Mouse (Mus musculus) kidney, postnatal 36 days (tissue): ENCODE measurements around the gene Kcnj14.

Source experiments
- DNase-seq, 2 experiments: peaks; one replicate each; pipeline ENCODE4 v3.0.0; 2021 to 2022; ENCODE audit warnings: mixed read lengths in 2 of 2

Gene Kcnj14

DNA sequence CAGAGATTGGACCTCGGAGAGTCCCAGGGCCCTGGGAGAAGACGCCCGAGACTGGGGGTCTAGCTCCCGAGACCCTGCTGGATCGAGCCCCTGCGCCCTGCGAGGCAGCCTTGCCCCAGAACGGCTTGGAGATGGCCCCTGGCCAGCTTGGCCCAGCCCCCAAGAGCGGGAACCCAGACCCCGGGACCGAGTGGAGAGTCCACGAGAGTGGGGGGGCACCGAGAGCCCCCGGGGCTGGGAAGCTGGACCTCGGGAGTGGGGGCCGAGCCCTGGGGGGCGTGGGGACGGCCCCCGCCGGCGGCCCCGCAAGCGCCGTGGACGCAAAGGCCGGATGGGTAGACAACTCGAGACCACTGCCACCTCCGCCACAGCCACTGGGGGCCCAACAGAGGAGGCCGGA is 29.6 kb downstream of the Kcnj14 start:
- DNase-seq: no peak

GRCm38 (mm10) chr7:45793969-45794585 is 30.5 kb downstream of the Kcnj14 start:
- DNase-seq: no peak

- no peak for DNase-seq
These were observed 31.3 kb downstream of the Kcnj14 start for GRCm38 (mm10) chr7:45793240-45793639.

DNA sequence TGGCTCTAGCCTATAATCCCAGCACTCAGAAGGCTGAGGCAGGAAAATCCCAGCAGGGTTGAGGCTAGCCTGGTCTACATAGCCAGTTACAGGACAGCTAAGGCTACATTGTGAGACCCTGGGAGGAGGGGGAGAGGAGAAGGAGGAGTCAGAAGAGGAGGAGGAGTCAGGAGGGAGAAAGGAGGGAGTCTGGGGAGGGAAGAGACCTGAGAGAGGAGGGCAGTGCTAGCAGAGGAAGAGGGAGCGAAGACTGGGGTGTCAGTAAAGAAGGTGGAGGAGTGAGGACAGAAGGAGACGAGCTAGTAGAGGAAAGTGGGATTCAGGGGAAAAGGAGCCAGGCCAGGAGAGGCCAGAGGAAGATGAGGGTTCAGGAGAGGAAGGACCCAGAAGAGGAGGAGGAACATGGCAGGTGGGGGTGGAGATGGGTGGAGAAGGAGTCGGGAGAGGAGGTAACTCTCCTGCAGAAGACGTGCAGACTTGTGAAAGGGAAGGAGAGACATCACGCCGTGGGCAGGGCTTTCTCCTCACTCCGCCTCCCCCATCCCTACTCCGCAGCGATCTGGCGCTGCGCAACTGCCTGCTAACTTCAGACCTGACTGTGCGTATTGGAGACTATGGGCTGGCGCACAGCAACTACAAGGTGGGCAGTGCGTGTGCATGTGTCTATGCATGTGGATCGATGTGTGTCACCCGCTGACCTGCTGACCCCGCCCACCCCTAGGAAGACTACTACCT is 32.7 kb downstream of the Kcnj14 start:
- no peak for DNase-seq

DNA sequence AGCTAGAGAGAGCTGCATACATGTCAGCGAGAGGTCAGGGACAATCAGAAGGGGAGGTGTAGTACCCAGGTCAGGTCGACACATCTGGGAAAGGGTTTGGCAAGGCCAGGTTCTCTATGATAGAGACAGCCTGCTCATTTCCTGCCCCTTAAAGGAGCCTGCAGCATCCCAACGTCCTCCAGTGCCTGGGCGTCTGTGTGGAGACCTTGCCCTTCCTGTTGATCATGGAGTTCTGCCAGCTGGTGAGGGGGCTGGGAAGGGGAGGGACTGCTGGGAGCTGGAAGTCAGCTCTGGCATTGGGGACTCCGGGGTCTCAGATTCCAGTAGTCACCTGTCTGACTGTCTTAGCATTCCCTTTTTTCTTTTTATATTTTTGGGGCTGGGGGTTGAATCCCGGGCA is 33.9 kb downstream of the Kcnj14 start:
- peak; percentile 58 for DNase-seq

GRCm38 (mm10) chr7:45787642-45788041 is 36.9 kb downstream of the Kcnj14 start:
- DNase-seq: no peak

GRCm38 (mm10) chr7:45786661-45787413 is 37.7 kb downstream of the Kcnj14 start:
- DNase-seq: peak in 1 of 2 experiments; percentile 24

DNA sequence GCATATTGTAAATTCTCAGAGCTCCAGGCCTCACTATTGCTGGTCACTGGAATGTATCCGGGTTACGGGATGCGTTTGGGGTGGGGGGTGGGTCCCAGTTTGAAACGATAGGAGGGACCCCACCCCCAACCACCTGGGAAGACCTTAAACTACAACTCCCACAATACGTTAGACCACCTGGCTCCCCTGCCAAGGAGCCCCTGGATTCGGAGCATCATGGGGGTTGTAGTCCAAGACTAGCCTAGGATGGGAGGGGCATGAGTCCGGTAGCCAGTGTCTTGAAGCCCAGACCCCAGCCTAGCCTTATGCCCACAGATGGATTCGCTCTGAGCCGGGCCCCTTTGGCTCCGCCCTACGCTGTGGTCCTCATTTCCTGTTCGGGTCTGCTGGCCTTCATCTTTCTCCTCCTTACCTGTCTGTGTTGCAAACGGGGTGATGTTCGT is 38.4 kb downstream of the Kcnj14 start:
- DNase-seq: peak in 1 of 2 experiments; percentile 30

GRCm38 (mm10) chr7:45785388-45786135 is 39.0 kb downstream of the Kcnj14 start:
- DNase-seq: peak in 1 of 2 experiments; percentile 59

- peak; percentile 71 to 74 for DNase-seq
These were observed 39.8 kb downstream of the Kcnj14 start, which contains the start of gene Sult2b1 for GRCm38 (mm10) chr7:45784524-45785372. Gene Sult2b1, minus strand, starts transcription at chr7:45784669.

DNA sequence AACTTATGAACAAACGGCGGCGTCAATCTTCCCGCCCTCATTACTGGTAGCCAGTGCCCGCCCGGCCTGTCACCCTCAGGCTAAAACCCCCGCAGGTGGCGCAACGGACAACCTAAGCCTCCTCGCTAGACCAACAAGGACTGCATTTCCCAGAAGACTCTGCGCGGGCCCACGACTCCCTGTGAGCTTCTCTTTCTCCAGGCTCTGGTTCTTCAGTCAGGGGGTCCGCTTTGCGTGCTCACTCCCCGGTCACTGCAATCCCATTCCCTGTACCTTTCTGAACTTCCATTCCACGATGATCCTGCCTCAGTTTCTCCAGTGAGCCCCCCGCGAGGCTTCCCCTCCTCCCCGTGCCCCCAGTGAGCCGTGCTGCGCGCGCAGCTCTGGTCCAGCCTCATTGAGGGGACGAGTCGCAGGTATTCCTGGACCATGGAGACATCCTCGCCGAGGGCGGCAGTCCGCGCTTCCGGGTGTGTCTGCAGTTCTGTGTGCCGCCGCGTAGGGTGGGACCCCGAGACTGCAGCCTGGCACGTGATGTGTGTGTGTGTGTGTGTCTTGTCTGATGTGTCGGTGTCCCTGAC is 41.0 kb downstream of the Kcnj14 start, which contains the start of gene Lmtk3:
Gene Lmtk3, plus strand, starts transcription at position 228 of the 581 bp plus-strand sequence.
- peak; percentile 58 to 80 for DNase-seq

DNA sequence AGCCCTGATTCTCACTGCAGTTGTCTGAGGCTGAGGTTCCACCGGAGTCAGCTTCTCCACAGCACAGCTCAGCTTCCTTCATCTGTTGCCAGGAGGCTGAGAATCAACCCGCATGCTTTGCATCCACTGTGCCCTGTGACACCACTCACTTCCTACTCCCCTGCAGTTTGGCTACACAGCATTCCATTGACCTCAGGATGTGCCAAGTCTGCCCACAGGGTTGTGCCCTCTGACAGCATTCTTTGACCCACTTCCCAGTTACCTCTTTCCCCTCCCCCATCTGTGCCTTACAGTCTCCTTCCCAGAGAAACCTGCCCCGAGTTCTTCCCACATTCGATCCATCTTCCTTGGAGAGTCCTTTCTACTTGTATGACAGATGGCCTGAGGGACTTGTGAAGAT is 42.3 kb downstream of the Kcnj14 start:
- no peak for DNase-seq

DNA sequence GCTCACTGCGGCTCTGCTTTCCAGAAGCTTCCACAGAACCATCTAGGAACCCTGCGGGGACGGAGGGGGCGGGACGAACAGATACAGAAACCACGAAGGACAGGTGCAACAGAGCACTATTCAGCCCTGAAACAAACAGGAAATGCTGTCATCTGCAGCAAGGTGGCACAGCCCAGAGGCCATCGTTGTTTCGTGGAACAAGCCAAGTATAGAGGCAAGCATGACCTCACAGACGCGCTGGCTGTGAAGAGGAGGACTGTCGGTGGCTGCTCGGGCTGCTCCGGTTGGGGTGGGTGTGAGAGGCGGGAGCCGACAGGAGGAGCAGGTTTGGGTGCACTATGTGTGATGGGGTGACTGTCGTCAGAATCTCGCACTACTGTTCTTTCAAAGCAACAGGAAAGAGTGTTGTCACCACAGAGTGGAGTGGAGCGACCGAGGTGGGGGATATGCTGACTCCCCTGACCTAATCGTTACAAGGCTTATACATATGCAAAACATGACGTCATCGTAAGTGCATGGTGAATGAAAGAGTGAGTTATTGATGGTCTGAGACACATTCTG is 45.4 kb downstream of the Kcnj14 start:
- DNase-seq: no peak

DNA sequence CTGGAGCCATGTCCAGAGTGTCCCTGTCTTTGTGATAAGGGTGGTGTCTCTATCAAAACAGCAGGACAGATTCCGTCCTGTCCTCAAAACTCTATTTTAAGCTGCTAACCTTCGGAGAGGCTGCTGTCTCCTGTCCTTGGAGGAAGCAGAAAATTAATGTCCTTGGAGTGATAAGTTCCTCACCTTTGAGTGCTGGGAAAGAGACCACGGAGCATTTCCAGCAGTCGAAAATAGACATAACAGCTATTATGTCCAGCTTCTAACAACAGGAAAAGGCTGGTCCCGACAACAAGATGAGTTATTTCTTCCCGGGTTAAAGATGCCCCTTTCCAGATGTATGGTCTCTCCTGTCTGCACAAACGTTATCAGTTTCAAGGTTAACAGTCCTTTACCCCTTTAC is 49.3 kb downstream of the Kcnj14 start:
- DNase-seq: peak in 1 of 2 experiments; percentile 44

GRCm38 (mm10) chr7:45771101-45771500 is 53.5 kb downstream of the Kcnj14 start:
- DNase-seq: no peak

DNA sequence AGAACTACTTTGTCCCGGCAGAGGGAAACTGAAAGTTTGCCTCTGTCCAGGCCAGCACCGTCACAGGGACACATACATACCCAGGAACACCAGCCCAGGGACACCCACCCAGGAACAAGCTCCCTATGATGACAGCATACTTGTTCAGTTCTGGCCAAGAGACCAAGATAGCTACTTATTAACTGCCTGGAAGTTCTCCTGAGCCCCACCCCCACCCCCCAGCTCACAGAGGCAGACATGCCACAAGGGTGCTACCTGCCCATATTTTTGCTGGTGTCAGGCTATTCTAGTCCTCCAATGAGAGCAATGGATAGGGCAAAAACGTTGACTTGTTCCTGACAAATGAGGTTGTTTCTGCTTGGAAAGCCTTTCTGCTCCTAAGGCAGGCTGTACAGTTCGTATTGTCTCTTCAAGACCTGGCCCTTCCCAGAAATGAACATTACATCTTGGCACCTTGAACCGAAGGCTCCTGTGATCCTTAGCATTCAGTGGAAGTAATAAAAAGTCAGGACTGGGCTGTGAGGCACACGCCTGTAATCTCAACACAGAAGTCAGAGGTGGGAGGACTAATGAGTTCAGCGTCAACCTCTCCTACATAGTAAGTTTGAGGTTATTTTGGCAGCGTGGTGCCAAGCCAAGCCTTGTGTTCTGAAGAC is 54.0 kb downstream of the Kcnj14 start:
- peak; percentile 20 to 41 for DNase-seq

DNA sequence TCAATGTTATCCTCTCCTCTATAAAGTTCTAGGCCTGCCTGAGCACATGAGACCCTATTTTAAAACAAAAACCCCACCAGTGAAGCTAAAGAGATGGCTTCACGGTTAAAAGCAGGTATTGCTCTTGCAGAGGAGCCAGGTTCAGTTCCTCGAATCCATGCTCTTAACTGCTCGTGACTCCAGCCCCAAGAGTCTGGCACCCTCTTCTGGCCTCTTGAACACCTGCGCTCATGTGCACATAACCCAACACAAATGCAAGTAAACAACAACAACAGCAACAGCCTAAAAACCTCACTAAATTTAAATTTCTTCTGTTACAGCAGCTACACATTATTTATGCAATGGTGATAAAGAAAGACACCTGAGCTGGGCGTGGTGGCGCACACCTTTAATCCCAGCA is 57.1 kb downstream of the Kcnj14 start:
- DNase-seq: no peak

GRCm38 (mm10) chr7:45766764-45767163 is 57.8 kb downstream of the Kcnj14 start:
- no peak for DNase-seq
